Mouse (Mus musculus): ENCODE measurements around the gene Fam83e.

GRCm38 (mm10) chr7:45704046-45704559, 16.9 kb upstream of the Fam83e start:
- no peak for TF ChIP-seq CTCF (IDR thresholded peaks at IDR 0.05; ENCODE audit: control insufficient read depth, insufficient read depth, insufficient read length)
- no peak for TF ChIP-seq USF1 (IDR thresholded peaks at IDR 0.05; ENCODE audit: low read depth)
